Mouse (Mus musculus): ENCODE results near the gene Zfp512b. TPM values are rescaled to one million over a fixed set of nuclear protein-coding genes. Genes with fewer than 3 reads are reported as not detected.

The Zfp512b gene
- 43.9 and 52.6 TPM in 2 replicates for polyA plus RNA-seq (2012; rRNA removed)

DNA sequence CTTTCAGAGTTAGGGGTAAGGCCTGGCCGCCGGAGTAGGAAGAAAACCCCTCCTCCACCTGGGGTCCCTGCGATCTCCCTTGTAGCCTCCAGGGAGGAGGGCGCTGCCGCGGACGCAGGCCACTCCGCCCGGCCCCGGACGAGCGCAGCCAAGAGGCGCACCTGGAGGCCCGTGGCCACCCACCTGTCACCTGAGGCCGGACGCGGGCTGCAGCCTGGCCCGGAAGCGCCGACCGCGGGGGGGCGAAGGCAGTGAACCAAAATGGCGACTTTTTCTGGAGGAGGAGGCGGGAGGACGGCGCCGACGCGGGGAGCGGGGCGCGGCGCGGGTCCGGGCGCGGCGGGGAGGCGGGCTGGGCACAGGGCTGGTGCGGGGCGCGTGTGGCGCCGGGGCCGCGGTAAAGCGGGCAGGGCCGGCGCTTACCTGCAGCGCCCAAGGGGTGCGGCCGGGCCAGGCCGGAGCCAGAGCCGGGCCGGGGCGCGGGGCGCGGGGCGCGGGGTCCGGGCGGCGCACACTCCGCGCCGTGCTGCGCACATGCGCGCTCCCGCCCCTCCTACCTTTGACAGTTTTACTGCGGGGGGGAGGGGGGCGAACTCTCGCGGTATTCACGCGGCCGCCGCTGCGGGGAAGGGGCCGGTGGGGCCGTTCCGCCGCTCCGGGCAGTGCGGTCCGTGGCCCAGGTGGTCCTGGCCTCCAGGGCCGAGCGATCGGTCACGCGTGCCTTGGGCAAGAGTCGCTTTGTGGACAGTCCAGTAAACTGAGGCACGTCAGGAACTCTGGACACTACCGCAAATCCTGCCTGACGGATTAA lies at the start of gene Zfp512b:
Zfp512b (minus strand) TSS at position 573 of the 811 bp plus-strand sequence.
- DNase-seq (ENCODE audit: low spot score): peak; percentile 72

DNA sequence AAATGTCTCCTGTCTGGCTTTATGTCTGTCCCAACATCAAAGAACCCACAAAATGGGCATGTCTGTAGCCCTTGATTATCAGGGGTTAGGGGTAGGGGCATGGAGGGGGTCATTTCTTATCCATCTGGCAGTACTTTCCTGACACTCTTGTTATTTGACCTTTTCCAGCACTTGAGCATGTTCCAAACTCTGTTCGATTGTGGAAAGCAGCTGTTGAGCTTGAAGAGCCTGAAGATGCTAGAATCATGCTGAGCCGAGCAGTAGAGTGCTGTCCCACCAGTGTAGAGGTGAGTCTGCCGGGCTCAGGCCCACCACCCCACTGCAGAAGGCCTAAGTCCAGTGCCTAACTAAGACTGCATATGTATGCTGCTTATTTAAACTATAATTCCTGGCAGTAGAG lies 43.3 kb upstream of the Zfp512b start:
- DNase-seq (ENCODE audit: low spot score): no peak

DNA sequence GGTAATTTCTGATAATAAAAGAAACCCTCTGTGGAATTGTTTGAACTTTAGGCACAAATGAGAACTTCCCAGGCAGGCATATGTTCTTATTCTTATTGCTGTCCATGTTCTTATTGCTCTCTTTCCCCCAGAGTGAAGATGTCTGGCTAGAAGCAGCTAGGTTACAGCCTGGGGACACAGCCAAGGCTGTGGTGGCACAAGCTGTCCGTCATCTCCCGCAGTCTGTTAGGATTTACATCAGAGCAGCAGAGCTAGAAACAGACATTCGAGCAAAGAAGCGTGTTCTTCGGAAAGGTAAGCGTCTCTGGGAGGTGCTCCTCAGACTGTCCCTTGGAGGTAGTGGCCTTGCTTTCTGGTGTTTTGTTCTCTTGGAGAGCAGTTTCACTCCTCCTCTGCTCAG lies 40.0 kb upstream of the Zfp512b start:
- DNase-seq (ENCODE audit: low spot score): no peak

DNA sequence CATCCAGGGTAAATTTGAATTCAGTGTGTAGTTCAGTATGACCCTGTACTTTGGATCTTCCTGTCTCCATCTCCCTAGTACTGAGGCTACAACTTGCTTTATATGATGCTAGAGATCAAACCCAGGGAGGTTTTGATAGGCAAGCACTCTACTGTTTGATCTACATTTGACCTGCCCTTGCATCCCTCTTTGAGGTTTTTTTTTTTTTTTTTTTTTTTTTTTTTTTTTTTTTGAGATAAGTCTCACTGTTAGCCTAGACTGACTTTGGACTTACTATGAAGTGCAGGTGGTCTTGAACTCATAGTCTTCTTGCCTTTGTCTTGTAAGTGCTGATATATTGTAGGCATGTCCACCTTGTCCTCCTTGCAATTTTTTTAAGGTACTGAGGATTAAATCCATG lies 35.9 kb upstream of the Zfp512b start:
- DNase-seq (ENCODE audit: low spot score): no peak

DNA sequence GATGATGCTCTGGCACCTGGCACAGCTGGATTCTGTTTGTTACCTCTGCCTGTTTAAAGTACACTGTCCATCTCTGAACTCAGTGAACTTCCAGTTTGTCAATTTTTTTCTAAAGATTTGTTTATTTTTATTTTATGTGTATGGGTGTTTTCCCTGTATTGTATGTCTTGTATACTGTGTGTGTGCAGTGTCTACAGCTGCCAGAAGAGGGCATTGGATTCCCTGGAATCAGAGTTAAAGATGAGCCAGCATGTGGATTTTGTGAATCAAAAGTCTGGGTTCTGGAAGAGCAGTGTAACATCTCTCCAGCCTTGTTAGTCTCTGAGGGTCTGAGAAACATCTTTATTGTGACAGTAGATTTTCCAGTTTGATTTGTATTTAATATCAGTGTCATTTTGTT lies 30.8 kb upstream of the Zfp512b start:
- DNase-seq (ENCODE audit: low spot score): no peak

DNA sequence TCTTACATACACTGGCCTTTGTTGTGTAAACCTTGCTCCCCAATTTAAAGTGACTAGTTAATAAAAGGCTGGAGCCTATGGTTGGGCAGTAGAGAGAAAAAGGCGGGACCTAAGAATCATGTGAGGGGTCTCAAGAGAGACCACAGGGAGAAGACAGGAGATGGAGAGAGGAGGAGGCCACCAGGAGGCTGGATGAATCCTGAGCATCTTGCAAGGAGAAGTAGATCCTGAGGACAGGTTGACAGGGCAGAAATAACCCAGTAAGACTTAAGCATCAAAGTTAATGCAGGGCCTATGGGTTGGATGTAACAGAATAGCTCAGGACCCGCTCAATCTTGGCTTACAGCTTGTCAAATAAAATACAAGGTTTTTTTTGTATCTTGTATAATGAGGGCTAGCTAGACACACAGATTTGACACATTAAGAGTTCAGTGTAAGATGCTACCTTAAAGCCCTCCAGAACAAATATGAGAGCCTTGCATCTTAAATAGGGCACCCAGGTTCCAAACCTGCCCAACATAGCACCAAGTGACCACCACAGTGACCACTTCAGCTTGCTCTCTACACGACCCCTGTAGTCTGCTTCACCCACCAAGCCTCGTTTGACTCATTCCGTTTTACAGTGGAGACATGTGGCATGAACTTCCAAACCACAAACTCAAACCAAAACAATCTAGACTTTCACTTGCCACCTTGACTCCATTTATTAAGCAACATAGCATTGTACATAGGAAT lies 26.3 kb upstream of the Zfp512b start:
- DNase-seq (ENCODE audit: low spot score): no peak

DNA sequence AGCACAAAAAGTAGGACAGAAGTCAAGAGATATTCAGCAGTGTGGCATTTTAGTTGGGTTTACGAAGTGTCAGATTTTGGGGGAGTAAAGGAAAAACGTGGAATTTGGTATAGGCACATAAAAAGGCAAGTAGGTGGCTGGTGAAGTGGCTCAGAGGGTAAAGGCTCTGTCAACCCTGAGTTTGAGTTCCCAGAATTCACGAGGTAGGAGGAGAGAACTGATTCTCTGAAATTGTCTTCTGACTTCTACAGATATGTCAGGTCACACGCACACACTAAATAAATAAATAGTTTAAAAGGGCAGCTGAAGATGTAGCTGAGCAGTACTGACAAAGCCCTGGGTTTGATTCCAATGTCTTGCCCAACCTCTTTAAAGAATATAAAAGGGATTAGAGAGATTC lies 9.8 kb upstream of the Zfp512b start:
- DNase-seq (ENCODE audit: low spot score): no peak

DNA sequence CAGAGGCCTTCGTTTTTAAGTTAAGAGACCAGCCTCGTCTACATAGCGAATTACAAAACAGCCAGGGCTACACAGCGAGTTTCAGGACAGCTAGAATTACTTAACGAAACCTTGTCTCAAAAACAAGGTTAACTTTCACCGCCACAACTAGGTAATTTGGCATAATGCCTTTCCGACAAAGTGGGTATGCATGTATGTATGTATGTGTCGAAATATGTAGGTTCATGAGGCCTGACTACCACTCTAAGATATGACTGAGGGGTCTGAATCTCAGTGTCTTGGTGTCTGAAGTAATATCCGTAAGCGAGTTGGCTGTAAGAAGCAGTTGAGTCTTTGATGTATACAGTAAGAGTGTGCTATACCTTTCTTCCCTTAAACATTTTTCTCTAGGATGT lies 9.1 kb upstream of the Zfp512b start:
- no peak for DNase-seq (ENCODE audit: low spot score)

DNA sequence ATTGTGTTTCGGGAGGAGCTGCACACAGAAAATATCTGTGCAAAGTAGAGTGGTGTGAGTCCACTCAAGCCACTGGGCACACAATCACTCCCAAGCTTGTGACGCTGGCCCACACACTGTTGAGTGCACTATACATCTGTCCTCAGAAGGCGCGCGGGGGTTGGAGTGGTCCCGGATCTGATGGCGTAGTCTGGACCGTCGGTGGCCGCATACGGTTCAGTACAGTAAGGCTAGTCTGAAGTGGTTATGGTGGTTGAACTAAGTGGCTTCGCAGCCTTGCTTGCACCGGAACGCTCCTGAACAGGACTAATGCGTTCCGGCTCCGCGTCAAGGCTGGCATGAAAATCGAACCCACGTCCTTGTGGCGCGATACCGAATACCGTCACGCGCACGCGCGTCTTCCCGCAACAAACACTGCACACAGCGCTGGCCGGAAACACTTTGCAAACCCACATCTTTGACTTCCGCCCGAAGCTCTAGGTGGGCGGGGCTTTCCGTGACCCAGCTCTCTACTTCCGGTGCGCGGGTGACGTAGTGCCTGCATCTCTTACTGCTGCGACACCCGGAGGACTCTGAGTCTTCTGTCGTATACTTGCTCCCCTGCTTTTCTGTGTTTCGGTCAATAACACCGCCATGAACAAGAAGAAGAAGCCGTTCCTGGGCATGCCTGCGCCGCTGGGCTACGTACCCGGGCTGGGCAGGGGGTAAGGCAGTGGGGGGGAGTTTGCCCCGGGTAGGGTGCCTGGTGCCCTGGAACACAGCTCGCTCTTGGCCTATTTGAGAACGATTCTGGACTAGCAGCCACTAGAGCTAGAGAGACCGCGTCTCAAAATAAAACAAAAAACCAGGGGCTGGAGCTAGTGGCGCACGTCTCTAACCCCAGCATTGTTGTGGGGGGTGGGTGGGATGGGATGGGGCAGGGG lies 8.5 kb upstream of the Zfp512b start:
- DNase-seq (ENCODE audit: low spot score): peak; percentile 81

DNA sequence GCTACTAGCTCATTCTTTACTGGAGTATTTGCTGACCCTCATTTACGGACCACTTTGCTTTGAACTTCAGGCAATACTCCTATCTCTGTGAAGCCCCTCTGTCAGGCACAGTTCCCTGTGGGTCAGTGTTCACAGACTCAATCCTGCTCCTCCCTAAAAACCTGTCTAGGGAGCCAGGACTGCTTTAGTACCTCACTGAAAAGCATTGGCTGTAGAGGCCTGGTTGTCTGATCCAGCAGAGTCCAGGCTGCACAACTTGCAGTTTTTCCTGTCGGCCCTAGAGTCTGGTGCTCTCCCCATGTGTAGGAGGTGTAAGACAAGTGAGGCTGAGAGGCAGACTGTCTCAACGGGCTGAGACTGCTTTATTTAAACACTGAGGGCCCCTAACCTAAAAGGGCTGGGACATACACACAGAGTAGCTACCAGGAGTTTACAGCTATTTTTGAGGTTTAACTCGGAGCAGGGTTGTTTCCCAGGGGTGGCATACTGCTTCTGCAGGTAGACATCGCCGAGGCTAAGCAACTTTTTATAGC lies 7.7 kb upstream of the Zfp512b start:
- DNase-seq (ENCODE audit: low spot score): no peak

DNA sequence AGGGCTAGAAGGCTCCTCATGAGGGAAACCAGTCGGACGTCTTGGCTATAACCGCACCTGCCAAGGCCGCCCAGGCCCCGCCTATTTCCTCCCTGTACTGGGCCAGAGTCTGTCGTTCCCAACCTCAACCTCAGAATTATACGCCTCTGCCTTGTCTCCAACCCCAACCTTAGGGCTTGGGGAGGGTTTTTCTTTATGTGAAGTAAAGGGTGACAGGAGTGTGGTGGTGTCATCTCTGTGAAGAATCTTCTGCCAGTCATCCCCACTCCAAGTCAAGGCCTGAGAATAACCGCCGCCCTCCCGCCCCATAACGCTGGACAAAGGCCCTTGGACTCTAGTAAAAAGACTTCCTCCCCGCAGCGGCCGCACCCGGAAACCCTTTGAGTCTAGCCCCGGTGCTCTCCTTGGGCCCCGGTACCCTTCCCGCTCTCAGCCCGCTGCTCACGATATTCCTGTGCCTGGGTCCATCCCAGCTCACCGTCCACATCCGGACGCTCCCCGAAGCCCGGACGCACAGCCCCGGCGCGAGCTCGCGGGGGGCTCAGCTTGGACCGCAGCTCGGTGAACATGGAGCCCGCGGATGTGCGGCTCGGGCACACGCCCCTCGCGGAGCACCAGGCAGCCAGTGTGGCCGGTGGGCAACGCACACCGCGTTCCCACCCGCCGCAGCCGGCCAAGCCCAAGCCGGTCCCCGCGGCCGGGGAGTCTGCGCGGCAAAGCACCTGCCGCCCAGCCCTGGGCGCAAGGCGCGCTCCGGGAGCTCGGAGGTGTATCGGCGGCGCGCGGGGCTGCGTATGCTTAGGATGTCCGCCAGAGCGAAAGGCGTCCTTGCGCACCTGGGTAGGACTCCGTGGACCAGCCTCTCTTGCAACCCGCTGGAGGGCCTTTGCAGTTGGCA lies 6.1 kb upstream of the Zfp512b start, which contains the start of gene Samd10:
Samd10 (minus strand) TSS at position 759 of the 898 bp plus-strand sequence.
- peak; percentile 67 for DNase-seq (ENCODE audit: low spot score)

DNA sequence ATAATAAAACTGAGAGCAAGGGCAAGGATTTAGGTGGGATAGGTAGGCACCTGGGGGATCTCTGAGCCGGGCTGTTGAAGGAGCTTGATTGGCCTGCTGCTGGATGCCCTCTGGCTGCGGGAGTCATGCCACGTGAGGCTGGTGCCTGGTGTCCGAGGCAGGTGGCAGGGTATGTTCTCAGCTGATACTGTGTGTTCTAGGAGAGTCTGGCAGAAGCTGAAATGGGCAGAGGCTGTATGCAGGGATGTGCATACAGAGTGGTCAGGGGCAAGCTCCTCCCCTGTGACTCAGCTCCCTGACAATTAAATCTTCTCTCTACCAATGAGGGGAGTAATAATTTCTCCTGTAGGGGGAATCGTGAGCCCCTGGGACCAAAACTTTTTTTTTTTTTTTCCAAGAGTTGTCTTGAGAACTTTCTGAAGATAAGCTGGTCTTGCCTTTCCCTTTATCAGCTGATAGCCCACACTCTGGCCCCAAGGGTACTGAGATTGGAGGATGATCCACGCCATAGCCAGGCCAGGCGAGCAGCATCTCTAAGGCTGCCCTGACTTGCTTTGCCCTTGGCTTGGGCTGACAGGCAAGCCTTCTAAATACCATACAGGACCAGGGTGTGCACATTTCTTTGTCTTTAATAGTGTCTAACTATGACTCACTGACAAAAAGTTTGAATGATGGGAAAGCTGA lies 4.9 kb upstream of the Zfp512b start:
- DNase-seq (ENCODE audit: low spot score): no peak

DNA sequence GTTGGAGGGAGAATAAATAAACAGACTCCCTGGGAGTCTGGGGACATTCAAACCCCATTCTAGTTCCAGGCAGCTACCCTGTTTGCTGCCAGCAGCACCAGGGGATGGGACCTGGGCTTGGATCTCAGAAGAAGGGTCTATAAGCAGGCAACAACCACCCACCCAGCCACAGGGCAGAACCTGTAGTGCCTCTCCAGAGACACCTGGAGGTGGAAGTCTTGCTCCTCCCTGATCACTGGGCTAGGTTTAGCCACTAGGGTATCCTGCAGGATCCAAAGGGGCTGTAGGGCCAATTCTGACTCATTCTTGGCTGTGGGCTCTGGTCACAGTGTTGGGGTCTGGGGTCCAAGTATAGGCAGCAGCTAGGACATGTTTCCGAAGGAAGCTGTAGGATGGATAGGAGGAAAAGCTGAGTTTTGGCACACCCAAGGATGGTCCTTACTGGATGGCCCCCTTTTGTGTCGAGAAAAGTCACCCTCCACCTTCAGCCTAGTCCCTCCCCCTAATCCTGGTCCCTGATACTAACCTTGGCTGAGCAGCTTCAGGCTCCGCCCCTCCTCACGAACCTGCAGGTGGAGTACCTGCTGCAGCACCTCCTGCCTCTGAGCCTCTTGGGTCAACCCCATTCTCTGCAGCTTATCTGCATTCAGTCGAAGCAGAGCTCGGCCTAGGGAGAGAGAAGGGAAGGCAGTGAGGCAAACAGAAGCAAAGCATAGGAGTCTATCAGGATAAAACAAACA lies 3.8 kb upstream of the Zfp512b start:
- no peak for DNase-seq (ENCODE audit: low spot score)

DNA sequence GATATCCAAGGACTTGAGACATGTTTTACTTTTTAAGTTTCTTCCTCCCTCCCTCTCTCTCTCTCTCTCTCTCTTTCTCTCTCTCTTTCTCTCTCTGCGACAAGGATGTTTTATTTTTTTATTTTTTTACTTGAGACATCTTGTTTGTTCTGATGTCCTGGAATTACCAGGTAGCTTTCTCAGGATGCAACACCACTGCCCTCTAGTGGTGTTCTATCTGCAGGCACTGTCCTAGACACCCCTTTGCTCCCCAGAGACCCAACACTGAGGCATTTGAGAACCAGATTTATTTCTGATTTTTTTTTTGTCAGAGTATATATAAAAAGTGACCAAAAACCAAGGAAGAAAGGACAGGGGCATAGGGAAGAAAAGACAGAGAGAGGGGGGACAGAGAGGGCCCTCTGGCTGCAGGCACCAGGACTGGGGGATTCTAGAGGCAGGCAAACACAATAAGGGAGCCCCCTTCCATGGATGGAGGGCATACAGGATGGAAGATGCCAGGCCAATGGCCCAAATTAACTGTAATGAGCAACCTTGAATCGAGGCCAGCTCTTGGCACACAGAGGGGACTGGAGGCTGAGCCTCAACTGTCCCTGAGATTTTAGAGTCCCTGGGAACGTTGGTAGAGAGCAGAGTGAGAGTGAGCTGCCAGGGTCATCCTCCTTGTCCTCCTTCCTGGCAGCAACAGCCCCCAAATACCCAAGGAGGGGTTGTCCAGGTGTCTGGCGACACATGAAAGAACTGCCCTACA lies 2.5 kb upstream of the Zfp512b start:
- DNase-seq (ENCODE audit: low spot score): no peak

DNA sequence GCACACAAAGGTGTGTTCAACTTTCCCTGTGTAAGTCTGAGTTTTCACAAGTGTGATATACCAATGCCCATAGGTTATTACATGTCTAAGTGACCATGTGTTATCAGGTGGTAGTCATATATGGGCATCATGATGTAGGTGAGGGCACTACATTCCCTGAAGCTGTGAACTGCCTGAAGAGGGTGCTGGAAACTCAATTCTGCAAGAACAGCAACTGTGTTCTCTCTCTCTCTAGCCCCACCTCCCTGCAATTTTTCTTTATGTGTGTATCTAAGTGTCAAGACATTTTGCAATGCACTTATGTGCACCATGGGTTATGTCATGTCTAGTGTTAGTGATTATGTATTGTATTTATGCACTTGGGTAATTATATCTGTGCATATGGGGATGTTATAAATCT lies 1.3 kb upstream of the Zfp512b start:
- DNase-seq (ENCODE audit: low spot score): no peak

DNA sequence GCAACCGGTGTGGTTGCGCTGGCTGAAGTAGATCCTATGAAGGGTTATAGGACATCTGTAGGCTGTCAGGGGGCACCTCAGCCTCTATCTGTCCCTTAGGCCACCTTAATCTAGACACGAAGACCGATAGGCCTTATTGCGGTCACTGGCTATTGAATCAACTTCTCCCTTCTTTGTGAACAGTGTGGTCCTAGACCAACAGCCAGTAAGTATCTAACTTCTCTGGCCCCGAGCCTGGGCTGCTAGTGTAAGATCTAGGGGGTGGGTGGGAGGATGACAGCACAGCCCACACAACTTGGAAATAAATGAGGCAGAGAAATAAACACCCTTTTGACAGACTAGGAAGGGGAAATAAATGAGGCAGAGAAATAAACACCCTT lies 429 bp upstream of the Zfp512b start:
- DNase-seq (ENCODE audit: low spot score): no peak

DNA sequence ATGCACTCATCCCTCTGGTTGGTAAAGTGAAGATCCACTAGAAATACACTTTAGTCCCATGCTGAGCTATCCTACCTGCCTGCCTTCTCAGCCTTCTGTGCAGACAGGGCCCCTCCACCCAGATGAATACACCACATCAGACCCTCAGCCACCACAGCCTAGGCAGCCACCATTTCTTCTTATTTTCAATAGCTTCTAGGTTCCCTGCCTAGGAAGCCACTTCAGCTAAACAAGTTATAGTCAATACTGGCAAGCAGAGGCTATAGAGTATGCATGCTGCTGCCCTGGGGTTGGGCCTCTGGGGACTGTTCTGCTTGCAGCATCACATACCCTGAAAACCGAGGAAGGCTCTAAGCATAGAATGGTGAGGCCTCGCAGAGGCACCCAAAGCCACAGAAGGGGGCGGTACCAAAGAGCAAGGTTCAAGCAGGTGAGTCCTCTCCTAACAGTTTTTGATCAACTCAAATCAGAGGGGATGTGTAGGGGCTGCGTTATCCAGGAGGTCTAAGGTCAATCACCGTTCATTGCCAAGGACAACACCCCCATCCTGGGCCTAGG lies 996 bp downstream of the Zfp512b start, which contains the start of gene Prpf6:
Prpf6 (plus strand) TSS at position 341 of the 558 bp plus-strand sequence.
- DNase-seq (ENCODE audit: low spot score): peak; percentile 20

DNA sequence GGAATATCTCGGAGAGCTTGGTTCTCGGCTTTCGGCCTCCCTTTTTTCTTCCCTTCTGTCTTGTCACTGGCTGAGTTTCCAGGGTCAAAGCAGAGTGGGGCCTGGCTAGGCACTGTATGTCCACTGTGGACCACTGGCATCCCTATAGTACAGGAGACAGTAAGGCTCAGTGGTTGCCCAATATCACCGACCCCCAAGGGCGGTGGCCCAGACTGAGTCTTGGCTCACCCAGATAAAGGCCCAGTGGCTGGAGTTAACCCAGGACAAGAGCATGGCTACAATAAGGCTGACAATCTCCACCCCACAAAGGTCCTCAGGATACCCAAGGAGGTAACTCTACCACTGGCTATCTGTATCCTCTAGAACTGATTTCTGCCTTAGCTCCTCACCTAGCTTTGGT lies 2.1 kb downstream of the Zfp512b start:
- DNase-seq (ENCODE audit: low spot score): no peak
